Mouse (Mus musculus) lung, adult 18-20 months (tissue): ENCODE measurements at regions not wholly inside any gene's neighbourhood (a gene's known extent, or its start where the extent isn't known, plus 50 kb on each side); places are given as distances from the start of the nearest gene placed in this dataset.
"Not testable (repeated sequence)": the region's sequence is repeated elsewhere in the genome, so short reads cannot be mapped to it uniquely, and the experiment has no call there.

Experiments used
- DNase-seq, 2 experiments: peaks; one replicate each; pipeline ENCODE4 v3.0.0; 2022; ENCODE audit warnings: mixed read lengths in 2 of 2

DNA sequence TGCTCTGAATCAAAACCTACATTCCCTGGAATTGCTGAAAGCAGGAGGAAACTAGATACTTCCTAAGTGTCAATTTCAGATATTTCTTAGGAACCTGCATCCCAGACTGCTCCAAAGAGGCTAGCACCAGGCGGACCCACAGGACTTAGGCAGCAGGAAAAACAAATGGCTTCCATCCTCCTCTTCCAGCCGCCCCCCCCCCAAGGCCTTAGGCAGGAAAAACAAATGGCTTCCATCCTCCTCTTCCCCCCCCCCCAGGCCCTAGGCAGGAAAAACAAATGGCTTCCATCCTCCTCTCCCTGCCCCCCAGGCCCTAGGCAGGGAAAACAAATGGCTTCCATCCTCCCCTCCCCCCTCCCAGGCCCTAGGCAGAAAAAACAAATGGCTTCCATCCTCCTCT lies 64.5 kb upstream of the Nap1l2 start:
- no peak for DNase-seq

DNA sequence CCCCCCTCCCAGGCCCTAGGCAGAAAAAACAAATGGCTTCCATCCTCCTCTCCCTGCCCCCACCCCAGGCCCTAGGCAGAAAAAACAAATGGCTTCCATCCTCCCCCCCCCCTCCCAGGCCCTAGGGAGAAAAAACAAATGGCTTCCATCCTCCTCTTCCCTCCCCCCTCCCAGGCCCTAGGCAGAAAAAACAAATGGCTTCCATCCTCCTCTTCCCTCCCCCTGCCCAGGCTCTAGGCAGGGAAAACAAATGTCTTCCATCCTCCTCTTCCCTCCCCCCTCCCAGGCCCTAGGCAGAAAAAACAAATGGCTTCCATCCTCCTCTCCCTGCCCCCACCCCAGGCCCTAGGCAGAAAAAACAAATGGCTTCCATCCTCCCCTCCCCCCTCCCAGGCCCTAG lies 65.0 kb upstream of the Nap1l2 start:
- not testable (repeated sequence) for DNase-seq

DNA sequence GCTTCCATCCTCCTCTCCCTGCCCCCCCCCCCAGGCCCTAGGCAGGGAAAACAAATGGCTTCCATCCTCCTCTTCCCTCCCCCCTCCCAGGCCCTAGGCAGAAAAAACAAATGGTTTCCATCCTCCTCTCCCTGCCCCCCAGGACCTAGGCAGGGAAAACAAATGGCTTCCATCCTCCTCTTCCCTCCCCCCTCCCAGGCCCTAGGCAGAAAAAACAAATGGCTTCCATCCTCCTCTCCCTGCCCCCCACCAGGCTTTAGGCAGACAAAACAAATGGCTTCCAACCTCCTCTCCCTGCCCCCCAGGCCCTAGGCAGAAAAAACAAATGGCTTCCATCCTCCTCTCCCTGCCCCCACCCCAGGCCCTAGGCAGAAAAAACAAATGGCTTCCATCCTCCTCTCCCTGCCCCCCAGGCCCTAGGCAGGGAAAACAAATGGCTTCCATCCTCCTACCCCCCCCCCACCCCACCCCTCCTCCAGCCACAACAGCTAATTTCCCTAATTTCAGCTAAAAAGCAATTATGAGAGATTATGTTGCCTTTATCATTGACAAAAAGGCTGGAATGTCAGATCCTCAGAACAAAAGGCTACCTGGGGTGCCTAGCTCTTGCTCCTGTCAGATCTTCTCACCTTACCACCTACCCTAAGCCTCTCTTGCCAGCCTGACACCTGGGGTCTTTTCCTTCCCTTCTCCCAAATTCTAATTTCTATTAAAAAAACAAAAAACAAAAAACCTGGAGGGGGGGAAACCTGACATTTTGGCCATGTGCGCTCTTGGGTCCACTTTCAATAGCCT lies 65.8 kb upstream of the Nap1l2 start:
- DNase-seq = not testable (repeated sequence)

DNA sequence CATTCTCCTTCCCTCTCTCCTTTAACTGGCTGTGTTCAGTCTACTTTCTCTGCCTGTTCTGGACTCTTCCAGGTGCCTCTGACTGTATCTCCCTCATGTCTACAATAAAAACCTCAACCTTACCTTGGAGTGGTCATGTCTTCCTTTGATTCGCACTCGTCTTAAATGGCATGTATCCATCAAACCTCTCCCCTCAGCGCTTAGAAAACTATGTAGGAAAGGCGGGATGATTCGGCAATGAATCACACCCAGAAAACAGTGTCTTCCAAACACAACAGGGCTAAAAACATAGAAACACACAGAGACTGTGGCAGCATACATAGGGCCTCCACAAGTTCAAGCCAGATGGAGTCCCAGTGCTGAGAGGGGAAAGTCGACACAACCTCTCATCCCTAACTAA lies 66.4 kb upstream of the Nap1l2 start:
- no peak for DNase-seq

DNA sequence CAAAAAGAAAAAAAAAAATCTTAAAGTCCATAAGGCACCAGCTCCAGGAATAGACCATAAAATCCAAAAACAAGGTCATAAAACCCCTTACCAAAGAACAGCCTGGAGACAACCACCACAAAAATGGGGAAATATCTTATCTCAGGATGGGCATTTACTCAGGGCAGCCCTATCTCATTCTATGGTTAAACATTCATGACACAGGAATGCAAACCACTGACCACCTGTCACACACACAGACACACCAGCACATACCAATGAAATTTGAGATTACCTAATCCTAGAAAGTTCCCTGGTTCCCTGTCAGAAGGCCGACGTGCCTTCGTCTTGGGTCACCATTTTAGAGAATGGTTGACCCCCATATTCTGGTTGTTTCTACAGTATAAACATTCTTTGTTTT lies 66.3 kb upstream of the Cdx4 start:
- DNase-seq = no peak

DNA sequence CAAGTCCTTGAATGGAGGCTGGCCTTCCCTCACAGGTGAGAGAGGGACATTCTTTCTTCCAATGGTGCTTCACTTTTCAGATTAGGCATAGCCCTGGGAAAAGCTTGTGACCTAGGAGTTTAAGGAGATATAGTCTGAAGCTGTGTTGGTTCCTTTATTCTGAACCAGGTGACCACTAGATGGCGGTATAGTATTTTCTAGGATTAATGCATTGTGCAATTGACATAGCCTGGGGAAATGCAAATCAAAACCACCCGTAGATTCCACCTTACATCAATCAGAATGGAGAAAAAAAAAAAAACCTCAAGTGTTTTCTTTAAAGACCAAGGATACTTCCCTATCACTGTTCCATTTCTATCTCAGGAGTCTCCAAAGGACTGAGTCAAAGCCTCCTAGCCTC lies 61.3 kb upstream of the Cdx4 start:
- peak in 1 of 2 experiments; percentile 5 for DNase-seq
